Mouse (Mus musculus) testis, postnatal 14 days (tissue): ENCODE results near the gene Npas2.
A peak's percentile ranks its signal among the peaks of the same experiment; 100 is the strongest.

Experiments
- DNase-seq: peaks from one replicate; pipeline ENCODE4 v3.0.0; 2021; ENCODE audit warnings: low spot score

Npas2 gene

GRCm38 (mm10) chr1:39376726-39377240 lies 183.3 kb downstream of the Npas2 start:
- no peak for DNase-seq

GRCm38 (mm10) chr1:39378540-39378939 lies 185.0 kb downstream of the Npas2 start:
- no peak for DNase-seq

- no peak for DNase-seq
Observed at GRCm38 (mm10) chr1:39379021-39379420, 185.5 kb downstream of the Npas2 start.

GRCm38 (mm10) chr1:39381017-39381416 lies 187.5 kb downstream of the Npas2 start:
- DNase-seq, result no peak

GRCm38 (mm10) chr1:39384914-39385313 lies 191.4 kb downstream of the Npas2 start:
- no peak for DNase-seq

GRCm38 (mm10) chr1:39386456-39386855 lies 192.9 kb downstream of the Npas2 start:
- no peak for DNase-seq

- DNase-seq, result no peak
Observed at GRCm38 (mm10) chr1:39387497-39387896, 194.0 kb downstream of the Npas2 start.

- no peak for DNase-seq
Observed at GRCm38 (mm10) chr1:39388163-39388562, 194.6 kb downstream of the Npas2 start.

- no peak for DNase-seq
Observed at GRCm38 (mm10) chr1:39389338-39389737, 195.8 kb downstream of the Npas2 start.

- no peak for DNase-seq
Observed at GRCm38 (mm10) chr1:39391652-39392051, 198.1 kb downstream of the Npas2 start.

- peak; percentile 63 for DNase-seq
Observed at GRCm38 (mm10) chr1:39392189-39392588, 198.7 kb downstream of the Npas2 start.

- DNase-seq, result no peak
Observed at GRCm38 (mm10) chr1:39393217-39393867, 199.8 kb downstream of the Npas2 start.

GRCm38 (mm10) chr1:39394096-39394495 lies 200.6 kb downstream of the Npas2 start:
- DNase-seq, result peak; percentile 31

- no peak for DNase-seq
Observed at GRCm38 (mm10) chr1:39394650-39395049, 201.1 kb downstream of the Npas2 start.

- no peak for DNase-seq
Observed at GRCm38 (mm10) chr1:39396347-39396746, 202.8 kb downstream of the Npas2 start.

- DNase-seq, result no peak
Observed at GRCm38 (mm10) chr1:39398284-39398683, 204.8 kb downstream of the Npas2 start.

- no peak for DNase-seq
Observed at GRCm38 (mm10) chr1:39399228-39399627, 205.7 kb downstream of the Npas2 start.

- DNase-seq, result no peak
Observed at GRCm38 (mm10) chr1:39400173-39400572, 206.6 kb downstream of the Npas2 start.

GRCm38 (mm10) chr1:39407108-39407507 lies 213.6 kb downstream of the Npas2 start:
- no peak for DNase-seq

- no peak for DNase-seq
Observed at GRCm38 (mm10) chr1:39408123-39408522, 214.6 kb downstream of the Npas2 start.

- no peak for DNase-seq
Observed at GRCm38 (mm10) chr1:39408668-39409067, 215.1 kb downstream of the Npas2 start.

GRCm38 (mm10) chr1:39410085-39410821 lies 216.7 kb downstream of the Npas2 start:
- no peak for DNase-seq
